Comparison of ENCODE assay signal across 8 mouse cellular contexts in the genomic region with DNA sequence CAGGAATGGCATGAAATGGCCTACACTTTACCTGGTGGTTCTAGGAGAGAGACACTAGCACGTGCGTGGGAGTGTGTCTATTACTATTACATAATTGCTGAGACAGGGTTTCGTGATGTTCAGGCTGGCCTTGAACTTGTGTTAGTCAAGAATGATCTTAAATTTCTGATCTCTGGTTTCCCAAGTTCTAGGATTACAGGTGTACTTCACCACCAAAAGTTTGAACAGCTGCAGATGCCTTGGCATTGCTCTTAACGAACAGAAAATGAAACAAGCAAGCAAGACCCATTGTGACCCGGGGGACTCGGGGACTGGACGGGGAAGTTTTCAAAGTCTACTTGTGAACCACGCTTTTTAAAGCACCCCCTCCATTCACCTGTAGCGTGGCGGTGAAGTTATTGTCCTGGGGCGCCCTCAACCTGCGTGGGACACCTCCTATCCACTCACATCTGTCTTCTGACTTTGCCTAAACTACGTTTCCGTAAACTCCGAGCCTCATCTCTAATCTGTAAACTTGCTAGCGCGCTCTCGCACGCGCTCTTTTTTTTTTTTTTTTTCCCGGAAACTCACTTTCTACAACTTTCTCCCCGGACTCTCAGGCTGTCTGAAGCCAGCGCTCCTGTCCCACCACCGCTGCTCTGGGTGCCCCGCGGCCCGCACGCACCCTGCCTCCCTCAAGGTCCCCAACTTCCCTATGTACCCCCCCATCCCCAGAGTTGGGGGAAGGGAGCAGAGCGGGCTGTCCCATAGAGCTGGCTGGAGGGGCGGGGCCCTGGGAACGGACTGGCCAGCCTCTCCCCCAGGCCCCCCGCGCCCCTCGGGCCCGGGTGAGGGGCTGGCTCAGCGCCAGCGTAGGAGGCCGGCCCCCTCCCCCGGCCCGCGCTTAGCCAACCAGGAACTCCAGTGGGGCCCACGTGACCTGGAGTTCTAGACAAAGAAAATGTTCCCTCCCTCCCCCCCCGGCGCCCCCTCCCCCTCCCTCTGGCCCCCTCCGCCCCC.
DNase-seq lines count a peak whose midpoint lies in the region; ATAC-seq and TF ChIP-seq lines count a peak whose summit lies in the region.

No protein-coding gene starts in this region.

- ATAC-seq in hindbrain, embryonic 16.5 days: peak; percentile 7; the same call in 1 of the 2 replicates
- ATAC-seq in neural tube, embryonic 13.5 days (ENCODE audit: low read depth): peak; percentile 58

- TF ChIP-seq POLR2A in embryonic fibroblast, embryonic 13.5 days (IDR thresholded peaks at IDR 0.05; ENCODE audit: low read depth, low read length): no peak

- H3K4me3 ChIP-seq in left cerebral cortex, adult 2 months: 0 out of 2 replicates have a peak overlapping the region, but pooled peaks have one; percentile 14
- peak overlapping the region; percentile 19; the same call in 1 of the 2 replicates for H3K4me3 ChIP-seq in embryonic fibroblast, embryonic 13.5 days (ENCODE audit: insufficient read depth, low read length)
- peak overlapping the region; percentile 40 for H3K4me3 ChIP-seq in hindbrain, embryonic 16.5 days (ENCODE audit: low read length)
- H3K4me3 ChIP-seq in neural tube, embryonic 13.5 days: peak overlapping the region; percentile 56

- peak overlapping the region; percentile 60 for H3K9ac ChIP-seq in hindbrain, embryonic 16.5 days (ENCODE audit: low read depth, low read length)
- peak overlapping the region; percentile 84 for H3K9ac ChIP-seq in neural tube, embryonic 13.5 days

- no peaks in the 10 kb centered on the region for H3K9me3 ChIP-seq in hindbrain, embryonic 16.5 days (ENCODE audit: control insufficient read depth, low read length)
- H3K9me3 ChIP-seq in neural tube, embryonic 13.5 days: no peaks in the 10 kb centered on the region

- H3K36me3 ChIP-seq in hindbrain, embryonic 16.5 days (ENCODE audit: control insufficient read depth, insufficient read depth, low read length): peaks cover 6% of the 10 kb centered on the region
- peaks cover 27% of the 10 kb centered on the region for H3K36me3 ChIP-seq in neural tube, embryonic 13.5 days

- peak overlapping the region; percentile 72 for H3K4me2 ChIP-seq in hindbrain, embryonic 16.5 days (ENCODE audit: low read length)
- peak overlapping the region; percentile 70 for H3K4me2 ChIP-seq in neural tube, embryonic 13.5 days

- no peak for TF ChIP-seq CTCF in left cerebral cortex, adult 2 months (IDR thresholded peaks at IDR 0.05)
- TF ChIP-seq CTCF in embryonic fibroblast, embryonic 13.5 days (IDR thresholded peaks at IDR 0.05; ENCODE audit: borderline replicate concordance, insufficient read depth, low read length): no peak

- intact Hi-C loops in left cerebral cortex, adult 2 months (cut with DNase I): no loop called here

- H3K4me1 ChIP-seq in embryonic fibroblast, embryonic 13.5 days (ENCODE audit: control insufficient read depth, insufficient read depth, low read length): peaks cover 12% of the 10 kb centered on the region
- H3K4me1 ChIP-seq in hindbrain, embryonic 16.5 days (ENCODE audit: control insufficient read depth, insufficient read depth, low read depth, low read length): peaks cover 67% of the 10 kb centered on the region
- peaks cover 90% of the 10 kb centered on the region for H3K4me1 ChIP-seq in neural tube, embryonic 13.5 days (replicated peaks)

- WGBS in hindbrain, embryonic 16.5 days: 6% methylated on average over 34 of the region's 45 CpGs
- 4% methylated on average over 36 of the region's 45 CpGs for WGBS in neural tube, embryonic 13.5 days

- no peak for DNase-seq in left cerebral cortex, adult 2 months (ENCODE audit: extremely low spot score in 1 of 2, low spot score in 2 of 2)
- no peak for DNase-seq in left cerebral cortex, adult 9 months (ENCODE audit: low spot score in 2 of 2)
- peak; percentile 29 to 45 for DNase-seq in lung, adult 18-20 months
- peak; percentile 91 for DNase-seq in yolk sac, embryonic 10.5 days (ENCODE audit: low spot score)
- no peak for DNase-seq in left cerebral cortex, adult 11 months (ENCODE audit: low spot score)

- H3K27ac ChIP-seq in left cerebral cortex, adult 2 months: no peak overlapping the region
- H3K27ac ChIP-seq in embryonic fibroblast, embryonic 13.5 days (ENCODE audit: insufficient read depth, low read length): 0 out of 2 replicates have a peak overlapping the region, but pooled peaks have one; percentile 3
- peak overlapping the region; percentile 48; the same call in 1 of the 2 replicates for H3K27ac ChIP-seq in hindbrain, embryonic 16.5 days (ENCODE audit: low read depth, low read length)
- peak overlapping the region; percentile 87 for H3K27ac ChIP-seq in neural tube, embryonic 13.5 days (replicated peaks)

- H3K27me3 ChIP-seq in hindbrain, embryonic 16.5 days (replicated peaks; ENCODE audit: control insufficient read depth, insufficient read depth, low read length): no peaks in the 10 kb centered on the region
- no peaks in the 10 kb centered on the region for H3K27me3 ChIP-seq in neural tube, embryonic 13.5 days

Comparison
In these comparisons a context has a peak if more than half of its experiments do, and no peak if none do; other contexts are left out.
1. DNase-seq: peak in lung, adult 18-20 months (2 of 2) and yolk sac, embryonic 10.5 days (single experiment); none in left cerebral cortex, adult 2 months (0 of 2), left cerebral cortex, adult 9 months (0 of 2) and left cerebral cortex, adult 11 months (single experiment).
2. Peak in every context shown above with its lines, with median percentiles within 50 percentile points of each other: H3K4me3 ChIP-seq.